Mouse (Mus musculus): ENCODE results near the gene Gm10282. TPM values are rescaled to one million over a fixed set of nuclear protein-coding genes. Genes with fewer than 3 reads are reported as not detected.

Gene Gm10282
- total and polyA plus RNA-seq, 3 experiments, result 18.3 to 176 (median 76.4) TPM

GRCm38 (mm10) chr8:72281634-72282033, 23.4 kb downstream of the Gm10282 start:
- dilution Hi-C loops (cut with MboI; ENCODE audit: extremely low pct_ligation_motif_present, extremely low pct_unique_long_range_greater_than_20kb, low sequenced_read_pairs) (no loop called here), in situ Hi-C loops (cut with MboI; ENCODE audit: low pct_ligation_motif_present, low pct_unique_long_range_greater_than_20kb, low sequenced_read_pairs) (no loop called here)
- no peak overlapping the region for H3K4me2 ChIP-seq (ENCODE audit: insufficient read depth, low read depth, poor library complexity, severe bottlenecking)
- H3K9ac ChIP-seq (ENCODE audit: insufficient read depth, low read depth), result no peak overlapping the region
- H3K79me2 ChIP-seq (replicated peaks; ENCODE audit: control insufficient read depth, extremely low read depth, insufficient read depth, poor library complexity, severe bottlenecking), result no peaks in the 10 kb centered on the region
- no peaks in the 10 kb centered on the region for H3K9me3 ChIP-seq (replicated peaks; ENCODE audit: low read length)
- H3K36me3 ChIP-seq (replicated peaks in 1 of 2; ENCODE audit: control insufficient read depth in 1 of 2, insufficient read depth in 1 of 2, low read length in 1 of 2), result no peaks in the 10 kb centered on the region
- peaks cover 15 to 70% of the 10 kb centered on the region in 2 experiments for H3K4me1 ChIP-seq (ENCODE audit: control insufficient read depth in 1 of 2, insufficient read depth in 2 of 2)
- H3K27me3 ChIP-seq (replicated peaks), result no peaks in the 10 kb centered on the region
- TF ChIP-seq POLR2AphosphoS2 (IDR thresholded peaks at IDR 0.05; ENCODE audit: low read depth, low read length), result no peak
- TF ChIP-seq POLR2A (IDR thresholded peaks at IDR 0.05; ENCODE audit: low read depth, low read length), result no peak
- TF ChIP-seq RAD21 (IDR thresholded peaks at IDR 0.05; ENCODE audit: low read depth, low read length), result no peak
- TF ChIP-seq UBTF (IDR thresholded peaks at IDR 0.05; ENCODE audit: low read depth, low read length), result no peak
- TF ChIP-seq ZNF384 (IDR thresholded peaks at IDR 0.05; ENCODE audit: low read depth, low read length), result no peak
- no peak for TF ChIP-seq ETS1 (conservative IDR thresholded peaks at IDR 0.05; ENCODE audit: low read depth, low read length)
- no peak for TF ChIP-seq NELFE (IDR thresholded peaks at IDR 0.05; ENCODE audit: low read depth, low read length)
- TF ChIP-seq ZMIZ1 (IDR thresholded peaks at IDR 0.05; ENCODE audit: low read depth, low read length), result no peak
- TF ChIP-seq TBP (conservative IDR thresholded peaks at IDR 0.05; ENCODE audit: low read depth, low read length), result no peak
- no peak for TF ChIP-seq IRF4 (IDR thresholded peaks at IDR 0.05; ENCODE audit: low read depth, low read length)
- no peak for TF ChIP-seq ELF1 (IDR thresholded peaks at IDR 0.05; ENCODE audit: low read depth, low read length)
- TF ChIP-seq CHD1 (IDR thresholded peaks at IDR 0.05; ENCODE audit: low read depth, low read length), result no peak
- no peak for TF ChIP-seq SMC3 (IDR thresholded peaks at IDR 0.05; ENCODE audit: low read depth, low read length)
- no peak for TF ChIP-seq E2F4 (IDR thresholded peaks at IDR 0.05; ENCODE audit: insufficient replicate concordance, low read depth, low read length)
- no peak for TF ChIP-seq KAT2A (IDR thresholded peaks at IDR 0.05; ENCODE audit: insufficient replicate concordance, low read length)
- TF ChIP-seq USF1 (IDR thresholded peaks at IDR 0.05; ENCODE audit: low read depth, low read length), result no peak
- no peak for TF ChIP-seq ZC3H11A (IDR thresholded peaks at IDR 0.05; ENCODE audit: low read depth, low read length)
- no peak for DNase-seq (ENCODE audit: extremely low read depth)
- H3K27ac ChIP-seq (ENCODE audit: insufficient read depth, low read depth), result no peak overlapping the region
- H3K4me3 ChIP-seq (replicated peaks in 1 of 3; ENCODE audit: low read depth in 2 of 3, low read length in 2 of 3, poor library complexity in 1 of 3), result no peak overlapping the region

GRCm38 (mm10) chr8:72279151-72279550, 25.9 kb downstream of the Gm10282 start:
- TF ChIP-seq EP300 (IDR thresholded peaks at IDR 0.05; ENCODE audit: low read length) (no peak), BHLHE40 (IDR thresholded peaks at IDR 0.05; ENCODE audit: low read depth, low read length) (peak; percentile 34)
- Histone ChIP-seq H3K9me3 (replicated peaks; ENCODE audit: low read length) (no peaks in the 10 kb centered on the region), H3K4me1 (ENCODE audit: control insufficient read depth in 1 of 2, insufficient read depth in 2 of 2) (peaks cover 8 to 67% of the 10 kb centered on the region in 2 experiments), H3K36me3 (replicated peaks in 1 of 2; ENCODE audit: control insufficient read depth in 1 of 2, insufficient read depth in 1 of 2, low read length in 1 of 2) (no peaks in the 10 kb centered on the region), H3K79me2 (replicated peaks; ENCODE audit: control insufficient read depth, extremely low read depth, insufficient read depth, poor library complexity, severe bottlenecking) (no peaks in the 10 kb centered on the region), H3K27ac (ENCODE audit: insufficient read depth, low read depth) (no peak overlapping the region), H3K4me2 (ENCODE audit: insufficient read depth, low read depth, poor library complexity, severe bottlenecking) (no peak overlapping the region), H3K9ac (ENCODE audit: insufficient read depth, low read depth) (no peak overlapping the region), H3K27me3 (replicated peaks) (no peaks in the 10 kb centered on the region), H3K4me3 (replicated peaks in 1 of 3; ENCODE audit: low read depth in 2 of 3, low read length in 2 of 3, poor library complexity in 1 of 3) (no peak overlapping the region)
- no peak for DNase-seq (ENCODE audit: extremely low read depth)
- in situ Hi-C loops (cut with MboI; ENCODE audit: low pct_ligation_motif_present, low pct_unique_long_range_greater_than_20kb, low sequenced_read_pairs), result no loop called here
- dilution Hi-C loops (cut with MboI; ENCODE audit: extremely low pct_ligation_motif_present, extremely low pct_unique_long_range_greater_than_20kb, low sequenced_read_pairs), result no loop called here
